Mouse (Mus musculus): ENCODE data around the gene Zfhx3.

GRCm38 (mm10) chr8:108699454-108700345 lies 757.3 kb downstream of the Zfhx3 start:
- no peak for TF ChIP-seq CTCF (IDR thresholded peaks at IDR 0.05; ENCODE audit: low read depth, low read length)
- TF ChIP-seq POLR2A (IDR thresholded peaks at IDR 0.05; ENCODE audit: borderline replicate concordance, low read depth, low read length) = no peak
